Mouse (Mus musculus) heart, postnatal 14 days (tissue): ENCODE measurements around the gene C130050O18Rik. TPM values are rescaled to one million over a fixed set of nuclear protein-coding genes. Genes with fewer than 3 reads are reported as not detected.

Source experiments
- DNase-seq, 2 experiments: peaks; one replicate each; pipeline ENCODE4 v3.0.0; 2021 to 2022
- intact Hi-C: fragments of 180-260 bp; cut with DNase I; formaldehyde crosslinking; loops from one replicate; pipeline ENCODE4 v1.15.1; 2025
- total RNA-seq, 2 experiments: library from RNA; stranded (reverse); gene quantifications; 2 replicates each; pipeline ENCODE4 v1.2.3; 2021

Gene C130050O18Rik
- total RNA-seq, 2 experiments from 2014 or later: 0.74 to 0.80 TPM

- intact Hi-C loops: no loop called here
Measured at GRCm38 (mm10) chr5:139418110-139418509, 13.0 kb downstream of the C130050O18Rik start.

GRCm38 (mm10) chr5:139418633-139419032 lies 13.6 kb downstream of the C130050O18Rik start:
- no peak for DNase-seq
- intact Hi-C loops: no loop called here

More at GRCm38 (mm10) chr5:139418110-139418509, 13.0 kb downstream of the C130050O18Rik start:
- DNase-seq: no peak

GRCm38 (mm10) chr5:139423026-139423865 lies 18.2 kb downstream of the C130050O18Rik start, which contains the start of gene Gper1:
Gper1 (plus strand) TSS chr5:139423151.
- peak in 1 of 2 experiments; percentile 66 for DNase-seq
- intact Hi-C loops: no loop called here

GRCm38 (mm10) chr5:139425198-139425597 lies 20.1 kb downstream of the C130050O18Rik start:
- no peak for DNase-seq
- intact Hi-C loops: no loop called here

- intact Hi-C loops: no loop called here
- no peak for DNase-seq
Measured at GRCm38 (mm10) chr5:139427001-139427400, 21.9 kb downstream of the C130050O18Rik start.

- DNase-seq: peak; percentile 60 to 62
Measured at GRCm38 (mm10) chr5:139427989-139428388, 22.9 kb downstream of the C130050O18Rik start.

GRCm38 (mm10) chr5:139429818-139430341 lies 24.8 kb downstream of the C130050O18Rik start:
- intact Hi-C loops: no loop called here

More at GRCm38 (mm10) chr5:139427989-139428388, 22.9 kb downstream of the C130050O18Rik start:
- intact Hi-C loops: no loop called here

GRCm38 (mm10) chr5:139432333-139432732 lies 27.3 kb downstream of the C130050O18Rik start:
- no peak for DNase-seq
- intact Hi-C loops: no loop called here

More at GRCm38 (mm10) chr5:139429818-139430341, 24.8 kb downstream of the C130050O18Rik start:
- DNase-seq: no peak

GRCm38 (mm10) chr5:139432747-139433508 lies 27.8 kb downstream of the C130050O18Rik start:
- DNase-seq: no peak
- intact Hi-C loops: no loop called here

GRCm38 (mm10) chr5:139433842-139434568 lies 28.9 kb downstream of the C130050O18Rik start:
- intact Hi-C loops: no loop called here
- DNase-seq: peak in 1 of 2 experiments; percentile 26

- no peak for DNase-seq
- intact Hi-C loops: no loop called here
Measured at GRCm38 (mm10) chr5:139434940-139435339, 29.9 kb downstream of the C130050O18Rik start.

GRCm38 (mm10) chr5:139437769-139438168 lies 32.7 kb downstream of the C130050O18Rik start:
- no peak for DNase-seq
- intact Hi-C loops: no loop called here

GRCm38 (mm10) chr5:139438440-139438839 lies 33.4 kb downstream of the C130050O18Rik start:
- no peak for DNase-seq
- intact Hi-C loops: no loop called here

- intact Hi-C loops: no loop called here
- DNase-seq: peak in 1 of 2 experiments; percentile 58
Measured at GRCm38 (mm10) chr5:139440451-139440850, 35.4 kb downstream of the C130050O18Rik start.

- intact Hi-C loops: no loop called here
- DNase-seq: no peak
Measured at GRCm38 (mm10) chr5:139440926-139441725, 36.0 kb downstream of the C130050O18Rik start.

GRCm38 (mm10) chr5:139441726-139442018 lies 36.6 kb downstream of the C130050O18Rik start:
- no peak for DNase-seq
- intact Hi-C loops: no loop called here

- no peak for DNase-seq
- intact Hi-C loops: no loop called here
Measured at GRCm38 (mm10) chr5:139442428-139442827, 37.3 kb downstream of the C130050O18Rik start.

- no peak for DNase-seq
- intact Hi-C loops: no loop called here
Measured at GRCm38 (mm10) chr5:139442962-139443361, 37.9 kb downstream of the C130050O18Rik start.

GRCm38 (mm10) chr5:139445258-139445657 lies 40.2 kb downstream of the C130050O18Rik start:
- DNase-seq: peak in 1 of 2 experiments; percentile 49
- intact Hi-C loops: no loop called here
